Comparison of ENCODE assay signal across 22 mouse cellular contexts in the genomic region with DNA sequence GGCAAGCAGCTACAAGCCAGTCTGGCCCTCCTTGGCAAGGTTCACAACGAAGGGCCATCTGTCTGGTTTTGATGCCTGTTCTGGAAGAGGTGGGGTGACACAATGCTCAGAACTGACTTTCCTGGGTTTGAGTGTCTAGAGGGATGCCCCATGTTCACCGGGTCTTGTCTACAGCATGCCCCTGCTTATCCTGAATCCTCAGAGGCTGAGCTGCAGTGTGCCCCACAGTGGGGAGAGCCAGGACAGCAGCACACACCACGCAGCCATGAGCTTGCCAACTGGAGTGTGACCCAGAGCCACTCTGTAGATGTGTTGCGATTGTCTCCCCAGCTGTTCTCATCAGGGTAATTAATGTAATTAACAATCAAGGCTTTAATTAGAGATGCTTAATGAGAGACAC.
A peak's percentile ranks its signal among the peaks of the same experiment; 100 is the strongest.
DNase-seq lines count a peak whose midpoint lies in the region; ATAC-seq and TF ChIP-seq lines count a peak whose summit lies in the region.
"Had no signal": no experiment of that assay in that cellular context is flagged by ENCODE, and none has a peak within 500 bp of the region (broad histone marks: within the 10 kb centered on the region; RNA-seq: fewer than 3 reads in every experiment).

No protein-coding gene starts in this region.

- no peaks in the 10 kb centered on the region for H3K9me3 ChIP-seq in kidney, postnatal 0 days (replicated peaks; ENCODE audit: low read length)
- no peaks in the 10 kb centered on the region for H3K9me3 ChIP-seq in kidney, embryonic 14.5 days (ENCODE audit: control insufficient read depth, low read length)
- H3K9me3 ChIP-seq: embryonic facial prominence, embryonic 15.5 days; heart, embryonic 15.5 days; limb, embryonic 12.5 days; liver, embryonic 13.5 days; lung, embryonic 15.5 days; midbrain, embryonic 12.5 days; stomach, embryonic 15.5 days had no signal

- no peak overlapping the region for H3K4me3 ChIP-seq in kidney, postnatal 0 days (replicated peaks; ENCODE audit: low read depth, low read length)
- no peak overlapping the region for H3K4me3 ChIP-seq in kidney, embryonic 14.5 days (ENCODE audit: low read length)
- H3K4me3 ChIP-seq: embryonic facial prominence, embryonic 15.5 days; heart, adult 2 months; heart, embryonic 15.5 days; left cerebral cortex, adult 2 months; limb, embryonic 12.5 days; liver, embryonic 13.5 days; lung, embryonic 15.5 days; midbrain, embryonic 12.5 days; stomach, embryonic 15.5 days had no signal

- no peaks in the 10 kb centered on the region for H3K4me1 ChIP-seq in kidney, postnatal 0 days (replicated peaks; ENCODE audit: insufficient read depth, low read length)
- peaks cover 9% of the 10 kb centered on the region; the same call in 1 of the 2 replicates for H3K4me1 ChIP-seq in kidney, embryonic 14.5 days (ENCODE audit: control insufficient read depth, insufficient read depth, low read length)
- H3K4me1 ChIP-seq: embryonic facial prominence, embryonic 15.5 days; heart, embryonic 15.5 days; liver, embryonic 13.5 days; lung, embryonic 15.5 days; midbrain, embryonic 12.5 days; stomach, embryonic 15.5 days had no signal

- H3K4me2 ChIP-seq in kidney, postnatal 0 days (ENCODE audit: low read length): no peak overlapping the region
- no peak overlapping the region for H3K4me2 ChIP-seq in kidney, embryonic 14.5 days (replicated peaks; ENCODE audit: low read depth, low read length)
- H3K4me2 ChIP-seq: embryonic facial prominence, embryonic 15.5 days; heart, embryonic 15.5 days; limb, embryonic 12.5 days; liver, embryonic 13.5 days; lung, embryonic 15.5 days; midbrain, embryonic 12.5 days; stomach, embryonic 15.5 days had no signal

- H3K27me3 ChIP-seq in kidney, postnatal 0 days (ENCODE audit: insufficient read depth, low read length): no peaks in the 10 kb centered on the region
- no peaks in the 10 kb centered on the region for H3K27me3 ChIP-seq in kidney, embryonic 14.5 days (ENCODE audit: control insufficient read depth, insufficient read depth, low read length)
- H3K27me3 ChIP-seq: embryonic facial prominence, embryonic 15.5 days; heart, embryonic 15.5 days; limb, embryonic 12.5 days; liver, embryonic 13.5 days; lung, embryonic 15.5 days; midbrain, embryonic 12.5 days; stomach, embryonic 15.5 days had no signal

- no peaks in the 10 kb centered on the region for H3K36me3 ChIP-seq in kidney, postnatal 0 days (ENCODE audit: insufficient read depth, low read length)
- H3K36me3 ChIP-seq in kidney, embryonic 14.5 days (ENCODE audit: control insufficient read depth, insufficient read depth, low read length): no peaks in the 10 kb centered on the region
- H3K36me3 ChIP-seq: embryonic facial prominence, embryonic 15.5 days; heart, embryonic 15.5 days; limb, embryonic 12.5 days; liver, embryonic 13.5 days; lung, embryonic 15.5 days; midbrain, embryonic 12.5 days; stomach, embryonic 15.5 days had no signal

- no peak overlapping the region for H3K27ac ChIP-seq in kidney, postnatal 0 days
- H3K27ac ChIP-seq in kidney, embryonic 14.5 days (ENCODE audit: low read depth, low read length): no peak overlapping the region
- H3K27ac ChIP-seq: embryonic facial prominence, embryonic 15.5 days; heart, adult 2 months; heart, embryonic 15.5 days; left cerebral cortex, adult 2 months; limb, embryonic 12.5 days; liver, embryonic 13.5 days; lung, embryonic 15.5 days; macrophage; midbrain, embryonic 12.5 days; stomach, embryonic 15.5 days had no signal

- ATAC-seq in kidney, postnatal 0 days (replicated peaks; ENCODE audit: low FRiP score, low read depth): no peak
- no peak for ATAC-seq in kidney, embryonic 14.5 days (ENCODE audit: low FRiP score, low TSS enrichment)

- no peak overlapping the region for H3K9ac ChIP-seq in kidney, postnatal 0 days (ENCODE audit: low read depth, low read length)
- H3K9ac ChIP-seq in kidney, embryonic 14.5 days (ENCODE audit: low read depth, low read length): no peak overlapping the region
- H3K9ac ChIP-seq: embryonic facial prominence, embryonic 15.5 days; heart, embryonic 15.5 days; limb, embryonic 12.5 days; liver, embryonic 13.5 days; lung, embryonic 15.5 days; midbrain, embryonic 12.5 days; stomach, embryonic 15.5 days had no signal

- 66% methylated on average over 4 of the region's 4 CpGs for WGBS in kidney, postnatal 0 days
- 68% methylated on average over 4 of the region's 4 CpGs for WGBS in kidney, embryonic 14.5 days

- peak; percentile 9 for DNase-seq in embryo, embryonic 10 days (ENCODE audit: low spot score)
- no peak for DNase-seq in embryo, embryonic 10.5 days (ENCODE audit: low spot score)
- no peak for DNase-seq in kidney, postnatal 0 days (ENCODE audit: low spot score)
- peak; percentile 27 for DNase-seq in retina, postnatal 1 day
- no peak for DNase-seq in retina, embryonic 14.5 days (ENCODE audit: low spot score)
- peak; percentile 5 for DNase-seq in telencephalon, adult 2 months (ENCODE audit: low read depth, low spot score)
- no peak for DNase-seq in gastrocnemius, postnatal 14 days
- DNase-seq: adrenal gland, postnatal 14 days; B cell, adult 2 months; heart, adult 2 months; kidney, adult 11 months; kidney, postnatal 14 days; liver, embryonic 13.5 days had no signal

- TF ChIP-seq CTCF in kidney, postnatal 0 days (IDR thresholded peaks at IDR 0.05; ENCODE audit: low read depth): peak; percentile 4; the same call in 1 of the 2 replicates

- intact Hi-C loops in gastrocnemius, postnatal 14 days (cut with DNase I; ENCODE audit: low total_unique reads): no loop called here

Comparison
In these comparisons a context has a peak if more than half of its experiments do, and no peak if none do; other contexts are left out.
1. DNase-seq: peak in embryo, embryonic 10 days (single experiment), retina, postnatal 1 day (single experiment) and telencephalon, adult 2 months (single experiment); none in embryo, embryonic 10.5 days (single experiment), kidney, postnatal 0 days (single experiment), retina, embryonic 14.5 days (single experiment) and gastrocnemius, postnatal 14 days (single experiment).